Mouse (Mus musculus) MEL (cell line): Measurements from ENCODE around the gene Slc2a13. TPM values are rescaled to one million over a fixed set of nuclear protein-coding genes. Genes with fewer than 3 reads are reported as not detected.

Experiments used
- DNase-seq: peaks from one replicate; pipeline ENCODE4 v3.0.0; 2011; ENCODE audit warnings: low read depth, low spot score
- H3K27ac ChIP-seq: 2 replicates; pipeline ENCODE4 v1.5.1; 2012; ENCODE audit warnings: low read depth, mild to moderate bottlenecking, control low read depth, low read length, moderate library complexity; ENCODE audit not compliant: control insufficient read depth
- H3K27me3 ChIP-seq, 2 experiments: fragments of 150-350 bp in 1 of 2; sonication (generic) in 1 of 2; 2 replicates each; pipeline ENCODE4 v1.6.1; 2012; ENCODE audit warnings: low read length in 2 of 2, mild to moderate bottlenecking in 2 of 2, improper control_type of control experiment in 1 of 2, moderate library complexity in 1 of 2; ENCODE audit not compliant: insufficient read depth in 2 of 2, control insufficient read depth in 1 of 2
- H3K36me3 ChIP-seq, 2 experiments: 2 replicates each; pipeline ENCODE4 v1.6.1; 2012 to 2014; ENCODE audit warnings: low read length in 2 of 2, improper control_type of control experiment in 1 of 2, inconsistent platforms in 1 of 2, mild to moderate bottlenecking in 1 of 2; ENCODE audit not compliant: insufficient read depth in 2 of 2, control insufficient read depth in 1 of 2
- H3K4me1 ChIP-seq, 2 experiments: fragments of 150-350 bp in 1 of 2; sonication (generic) in 1 of 2; 2 replicates each; pipeline ENCODE4 v1.6.1; 2012; ENCODE audit warnings: low read length in 2 of 2, improper control_type of control experiment in 1 of 2, mild to moderate bottlenecking in 1 of 2; ENCODE audit not compliant: insufficient read depth in 2 of 2, control insufficient read depth in 1 of 2
- H3K4me3 ChIP-seq, 2 experiments: fragments of 150-350 bp in 1 of 2; sonication (generic) in 1 of 2; 2 replicates each; pipeline ENCODE4 v1.5.1; 2012; ENCODE audit warnings: low read depth in 2 of 2, low read length in 2 of 2, mild to moderate bottlenecking in 2 of 2, moderate library complexity in 2 of 2, control low read depth in 1 of 2, improper control_type of control experiment in 1 of 2; ENCODE audit not compliant: control insufficient read depth in 1 of 2, insufficient read depth in 1 of 2
- H3K79me2 ChIP-seq: 2 replicates; pipeline ENCODE4 v1.6.1; 2012; ENCODE audit warnings: mild to moderate bottlenecking, low read length, moderate library complexity; ENCODE audit not compliant: control insufficient read depth, poor library complexity, insufficient read depth
- H3K9ac ChIP-seq: 2 replicates; pipeline ENCODE4 v1.6.1; 2012; ENCODE audit warnings: low read depth, mild to moderate bottlenecking, control low read depth, low read length, moderate library complexity; ENCODE audit not compliant: control insufficient read depth, poor library complexity, severe bottlenecking
- H3K9me3 ChIP-seq: fragments of 150-350 bp; sonication (generic); replicated peaks from 2 replicates; pipeline ENCODE4 v1.6.1; 2012; ENCODE audit warnings: mild to moderate bottlenecking, low read length, improper control_type of control experiment, moderate library complexity; ENCODE audit not compliant: insufficient read depth
- BHLHE40 ChIP-seq: IDR thresholded peaks from 2 replicates; pipeline ENCODE4 v1.6.1; 2012; ENCODE audit warnings: low read depth, mild to moderate bottlenecking, inconsistent platforms, low read length, improper control_type of control experiment, borderline replicate concordance
- CHD1 ChIP-seq: IDR thresholded peaks from 2 replicates; pipeline ENCODE4 v1.6.1; 2012; ENCODE audit warnings: low read depth, mild to moderate bottlenecking, inconsistent platforms, low read length, improper control_type of control experiment
- CTCF ChIP-seq, 3 experiments: IDR thresholded peaks in 2 of 3; conservative IDR thresholded peaks in 1 of 3; 2 replicates each; pipeline ENCODE4 v1.5.1; 2011 to 2012; ENCODE audit warnings: low read length in 3 of 3, low read depth in 2 of 3, mild to moderate bottlenecking in 2 of 3, improper control_type of control experiment in 1 of 3, inconsistent platforms in 1 of 3, mixed read lengths in 1 of 3, moderate library complexity in 1 of 3; ENCODE audit not compliant: control insufficient read depth in 1 of 3, insufficient read depth in 1 of 3, poor library complexity in 1 of 3, severe bottlenecking in 1 of 3
- ELF1 ChIP-seq: IDR thresholded peaks from 2 replicates; pipeline ENCODE4 v1.6.1; 2014; ENCODE audit warnings: low read depth, mild to moderate bottlenecking, inconsistent platforms, low read length, improper control_type of control experiment, moderate library complexity
- ETS1 ChIP-seq: IDR thresholded peaks from 2 replicates; pipeline ENCODE4 v1.6.1; 2012; ENCODE audit warnings: low read depth, mild to moderate bottlenecking, inconsistent platforms, low read length, improper control_type of control experiment, moderate library complexity
- GABPA ChIP-seq: IDR thresholded peaks from 2 replicates; pipeline ENCODE4 v1.6.1; 2012; ENCODE audit warnings: low read depth, mild to moderate bottlenecking, inconsistent platforms, low read length, improper control_type of control experiment, moderate library complexity
- MAFK ChIP-seq: IDR thresholded peaks from 2 replicates; pipeline ENCODE4 v1.6.1; 2011; ENCODE audit warnings: low read depth, mild to moderate bottlenecking, low read length, improper control_type of control experiment, borderline replicate concordance
- MAX ChIP-seq: IDR thresholded peaks from 2 replicates; pipeline ENCODE4 v1.6.1; 2011; ENCODE audit warnings: low read length, improper control_type of control experiment
- MAZ ChIP-seq: IDR thresholded peaks from 2 replicates; pipeline ENCODE4 v1.6.1; 2012; ENCODE audit warnings: low read depth, mild to moderate bottlenecking, inconsistent platforms, low read length, improper control_type of control experiment
- MYC ChIP-seq: IDR thresholded peaks from 2 replicates; pipeline ENCODE4 v1.6.1; 2011; ENCODE audit warnings: low read depth, mild to moderate bottlenecking, low read length, improper control_type of control experiment, moderate library complexity
- NELFE ChIP-seq: IDR thresholded peaks from 2 replicates; pipeline ENCODE4 v1.6.1; 2011; ENCODE audit warnings: low read depth, low read length, improper control_type of control experiment
- NRF1 ChIP-seq: IDR thresholded peaks from 2 replicates; pipeline ENCODE4 v1.6.1; 2014; ENCODE audit warnings: low read depth, mild to moderate bottlenecking, inconsistent platforms, low read length, improper control_type of control experiment, moderate library complexity; ENCODE audit not compliant: poor library complexity, insufficient read depth, severe bottlenecking
- POLR2AphosphoS5 ChIP-seq: IDR thresholded peaks from 2 replicates; pipeline ENCODE4 v1.6.1; 2012; ENCODE audit warnings: low read depth, borderline replicate concordance, mild to moderate bottlenecking, inconsistent platforms, low read length, moderate library complexity, mixed read lengths
- RAD21 ChIP-seq: IDR thresholded peaks from 2 replicates; pipeline ENCODE4 v1.6.1; 2011; ENCODE audit warnings: mild to moderate bottlenecking, low read depth, low read length, improper control_type of control experiment
- RCOR1 ChIP-seq: IDR thresholded peaks from 2 replicates; pipeline ENCODE4 v1.6.1; 2012; ENCODE audit warnings: low read depth, mild to moderate bottlenecking, inconsistent platforms, low read length, improper control_type of control experiment
- SMC3 ChIP-seq: IDR thresholded peaks from 2 replicates; pipeline ENCODE4 v1.6.1; 2011; ENCODE audit warnings: low read depth, low read length, improper control_type of control experiment
- ZC3H11A ChIP-seq: IDR thresholded peaks from 2 replicates; pipeline ENCODE4 v1.6.1; 2012; ENCODE audit warnings: low read depth, mild to moderate bottlenecking, inconsistent platforms, low read length, improper control_type of control experiment
- ZNF384 ChIP-seq: IDR thresholded peaks from 2 replicates; pipeline ENCODE4 v1.6.1; 2012; ENCODE audit warnings: low read depth, mild to moderate bottlenecking, inconsistent platforms, low read length, improper control_type of control experiment
- polyA plus RNA-seq, 2 experiments: library from polyadenylated mRNA; stranded (reverse) in 1 of 2; unstranded in 1 of 2; fragments of >175 nt in 1 of 2; fragments of >200 nt in 1 of 2; gene quantifications; 2 replicates each; pipeline versions ENCODE4 v1.2.1 to v1.2.4; 2012; ENCODE audit warnings: low replicate concordance in 2 of 2, low read depth in 1 of 2; ENCODE audit not compliant: insufficient read length in 2 of 2, insufficient read depth in 1 of 2, missing spikeins in 1 of 2
- total RNA-seq: library from RNA; depleted of rRNA; stranded (reverse); fragments of 300-350 nt; gene quantifications from 2 replicates; pipeline ENCODE4 v1.2.3, GENCODE M21; 2012

Gene Slc2a13
- total and polyA plus RNA-seq, 3 experiments = not detected

DNA sequence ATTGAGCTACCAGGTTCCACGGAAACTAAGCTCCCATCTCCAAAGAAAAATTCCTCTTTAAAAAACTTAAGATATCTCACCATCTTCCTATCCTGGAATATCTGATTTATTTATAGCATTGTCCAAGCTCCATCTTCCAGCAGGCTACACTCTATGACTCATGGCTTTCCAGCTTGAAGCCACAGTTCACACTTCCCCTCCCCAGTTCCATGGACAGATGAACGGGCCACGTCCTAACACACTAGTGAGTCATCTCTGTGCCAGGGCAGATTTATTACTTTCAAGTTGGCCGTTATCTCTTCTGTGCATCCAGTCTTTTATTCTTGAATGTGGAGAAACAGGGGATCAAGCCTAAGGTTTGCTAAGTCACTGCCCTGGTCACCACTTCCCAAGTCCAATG, 78.0 kb downstream of the Slc2a13 start:
- TF ChIP-seq CHD1 (no peak), ZC3H11A (no peak), POLR2AphosphoS5 (no peak), MAZ (no peak), MAX (no peak), RCOR1 (no peak), GABPA (no peak), ZNF384 (no peak), NELFE (no peak), ETS1 (no peak), NRF1 (no peak), SMC3 (no peak), ELF1 (no peak), BHLHE40 (no peak)
- Histone ChIP-seq H3K36me3 (no peaks in the 10 kb centered on the region), H3K27me3 (no peaks in the 10 kb centered on the region), H3K79me2 (no peaks in the 10 kb centered on the region), H3K27ac (no peak overlapping the region), H3K9ac (no peak overlapping the region), H3K4me3 (no peak overlapping the region), H3K9me3 (no peaks in the 10 kb centered on the region), H3K4me1 (no peaks in the 10 kb centered on the region)
- no peak for DNase-seq

GRCm38 (mm10) chr15:91479924-91480615, 93.0 kb downstream of the Slc2a13 start:
- Histone ChIP-seq H3K36me3 (no peaks in the 10 kb centered on the region), H3K4me1 (no peaks in the 10 kb centered on the region), H3K27ac (no peak overlapping the region), H3K9ac (no peak overlapping the region), H3K79me2 (no peaks in the 10 kb centered on the region), H3K27me3 (no peaks in the 10 kb centered on the region), H3K9me3 (no peaks in the 10 kb centered on the region), H3K4me3 (no peak overlapping the region)
- DNase-seq = no peak
- TF ChIP-seq MAFK = no peak

DNA sequence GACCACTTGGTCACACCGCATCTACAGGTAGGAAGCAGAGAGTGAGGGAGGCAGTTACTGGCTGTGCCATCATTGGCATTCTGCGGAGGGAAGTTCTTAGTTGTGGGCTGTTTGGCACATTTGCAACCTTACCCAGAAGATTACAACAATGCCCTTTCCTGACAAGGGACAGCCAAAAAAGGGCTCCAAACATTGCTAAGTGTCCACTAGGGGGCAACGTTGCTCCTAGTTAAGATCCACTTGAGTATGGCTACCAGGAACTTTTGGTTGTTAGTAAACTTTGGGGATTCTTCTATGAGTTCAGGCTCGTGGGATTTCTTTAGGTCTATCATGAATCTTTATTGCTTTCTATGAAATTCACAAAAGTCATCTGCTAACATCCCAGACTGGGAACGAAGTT, 95.3 kb downstream of the Slc2a13 start:
- peak; percentile 11 for DNase-seq
- no peak for TF ChIP-seq CHD1
- TF ChIP-seq RAD21 = peak; percentile 12; the same call in 1 of the 2 replicates
- TF ChIP-seq CTCF (IDR thresholded peaks at IDR 0.05 in 2 of 3, conservative IDR thresholded peaks at IDR 0.05 in 1 of 3; ENCODE audit: control insufficient read depth in 1 of 3, insufficient read depth in 1 of 3, low read depth in 2 of 3, low read length in 3 of 3, poor library complexity in 1 of 3, severe bottlenecking in 1 of 3) = peak in 2 of 3 experiments; percentile 16 to 25; a peak in 4 of 6 replicates
- TF ChIP-seq SMC3 = 0 out of 2 replicates have a peak, but pooled peaks have one; percentile 7
- TF ChIP-seq MYC = no peak

More for the DNA sequence above, 95.3 kb downstream of the Slc2a13 start:
- H3K79me2 ChIP-seq = no peaks in the 10 kb centered on the region
- no peak overlapping the region for H3K4me3 ChIP-seq
- H3K9me3 ChIP-seq = no peaks in the 10 kb centered on the region
- no peaks in the 10 kb centered on the region for H3K27me3 ChIP-seq
- no peak overlapping the region for H3K9ac ChIP-seq
- H3K4me1 ChIP-seq = no peaks in the 10 kb centered on the region
- no peaks in the 10 kb centered on the region for H3K36me3 ChIP-seq
- H3K27ac ChIP-seq = no peak overlapping the region
